Mouse (Mus musculus) MEL (cell line): Measurements from ENCODE around the gene Tmem79. TPM values are rescaled to one million over a fixed set of nuclear protein-coding genes. Genes with fewer than 3 reads are reported as not detected.
A peak's percentile ranks its signal among the peaks of the same experiment; 100 is the strongest.

Experiments
- DNase-seq: peaks from one replicate; pipeline ENCODE4 v3.0.0; 2011; ENCODE audit warnings: low read depth, low spot score
- H3K27ac ChIP-seq: 2 replicates; pipeline ENCODE4 v1.5.1; 2012; ENCODE audit warnings: low read depth, mild to moderate bottlenecking, control low read depth, low read length, moderate library complexity; ENCODE audit not compliant: control insufficient read depth
- H3K27me3 ChIP-seq, 2 experiments: fragments of 150-350 bp in 1 of 2; sonication (generic) in 1 of 2; 2 replicates each; pipeline ENCODE4 v1.6.1; 2012; ENCODE audit warnings: low read length in 2 of 2, mild to moderate bottlenecking in 2 of 2, improper control_type of control experiment in 1 of 2, moderate library complexity in 1 of 2; ENCODE audit not compliant: insufficient read depth in 2 of 2, control insufficient read depth in 1 of 2
- H3K36me3 ChIP-seq, 2 experiments: 2 replicates each; pipeline ENCODE4 v1.6.1; 2012 to 2014; ENCODE audit warnings: low read length in 2 of 2, improper control_type of control experiment in 1 of 2, inconsistent platforms in 1 of 2, mild to moderate bottlenecking in 1 of 2; ENCODE audit not compliant: insufficient read depth in 2 of 2, control insufficient read depth in 1 of 2
- H3K4me1 ChIP-seq, 2 experiments: fragments of 150-350 bp in 1 of 2; sonication (generic) in 1 of 2; 2 replicates each; pipeline ENCODE4 v1.6.1; 2012; ENCODE audit warnings: low read length in 2 of 2, improper control_type of control experiment in 1 of 2, mild to moderate bottlenecking in 1 of 2; ENCODE audit not compliant: insufficient read depth in 2 of 2, control insufficient read depth in 1 of 2
- H3K4me3 ChIP-seq, 2 experiments: fragments of 150-350 bp in 1 of 2; sonication (generic) in 1 of 2; 2 replicates each; pipeline ENCODE4 v1.5.1; 2012; ENCODE audit warnings: low read depth in 2 of 2, low read length in 2 of 2, mild to moderate bottlenecking in 2 of 2, moderate library complexity in 2 of 2, control low read depth in 1 of 2, improper control_type of control experiment in 1 of 2; ENCODE audit not compliant: control insufficient read depth in 1 of 2, insufficient read depth in 1 of 2
- H3K79me2 ChIP-seq: 2 replicates; pipeline ENCODE4 v1.6.1; 2012; ENCODE audit warnings: mild to moderate bottlenecking, low read length, moderate library complexity; ENCODE audit not compliant: control insufficient read depth, poor library complexity, insufficient read depth
- H3K9ac ChIP-seq: 2 replicates; pipeline ENCODE4 v1.6.1; 2012; ENCODE audit warnings: low read depth, mild to moderate bottlenecking, control low read depth, low read length, moderate library complexity; ENCODE audit not compliant: control insufficient read depth, poor library complexity, severe bottlenecking
- H3K9me3 ChIP-seq: fragments of 150-350 bp; sonication (generic); replicated peaks from 2 replicates; pipeline ENCODE4 v1.6.1; 2012; ENCODE audit warnings: mild to moderate bottlenecking, low read length, improper control_type of control experiment, moderate library complexity; ENCODE audit not compliant: insufficient read depth
- BHLHE40 ChIP-seq: IDR thresholded peaks from 2 replicates; pipeline ENCODE4 v1.6.1; 2012; ENCODE audit warnings: low read depth, mild to moderate bottlenecking, inconsistent platforms, low read length, improper control_type of control experiment, borderline replicate concordance
- CHD1 ChIP-seq: IDR thresholded peaks from 2 replicates; pipeline ENCODE4 v1.6.1; 2012; ENCODE audit warnings: low read depth, mild to moderate bottlenecking, inconsistent platforms, low read length, improper control_type of control experiment
- CHD2 ChIP-seq: IDR thresholded peaks from 2 replicates; pipeline ENCODE4 v1.6.1; 2011; ENCODE audit warnings: low read length, improper control_type of control experiment
- EP300 ChIP-seq, 2 experiments: IDR thresholded peaks; 2 replicates each; pipeline ENCODE4 v1.6.1; 2011; ENCODE audit warnings: improper control_type of control experiment in 2 of 2, low read length in 2 of 2, low read depth in 1 of 2, mild to moderate bottlenecking in 1 of 2
- GABPA ChIP-seq: IDR thresholded peaks from 2 replicates; pipeline ENCODE4 v1.6.1; 2012; ENCODE audit warnings: low read depth, mild to moderate bottlenecking, inconsistent platforms, low read length, improper control_type of control experiment, moderate library complexity
- GATA1 ChIP-seq: IDR thresholded peaks from 2 replicates; pipeline ENCODE4 v1.6.1; 2011; ENCODE audit warnings: low read depth, low read length, improper control_type of control experiment
- HCFC1 ChIP-seq: IDR thresholded peaks from 2 replicates; pipeline ENCODE4 v1.6.1; 2012; ENCODE audit warnings: low read depth, mild to moderate bottlenecking, inconsistent platforms, low read length, improper control_type of control experiment, moderate library complexity
- JUND ChIP-seq: IDR thresholded peaks from 2 replicates; pipeline ENCODE4 v1.6.1; 2011; ENCODE audit warnings: low read depth, mild to moderate bottlenecking, improper control_type of control experiment, low read length
- KAT2A ChIP-seq: conservative IDR thresholded peaks from 2 replicates; pipeline ENCODE4 v1.6.1; 2012; ENCODE audit warnings: low read depth, low read length, improper control_type of control experiment, inconsistent platforms
- MAFK ChIP-seq: IDR thresholded peaks from 2 replicates; pipeline ENCODE4 v1.6.1; 2011; ENCODE audit warnings: low read depth, mild to moderate bottlenecking, low read length, improper control_type of control experiment, borderline replicate concordance
- MAZ ChIP-seq: IDR thresholded peaks from 2 replicates; pipeline ENCODE4 v1.6.1; 2012; ENCODE audit warnings: low read depth, mild to moderate bottlenecking, inconsistent platforms, low read length, improper control_type of control experiment
- MEF2A ChIP-seq: IDR thresholded peaks from 2 replicates; pipeline ENCODE4 v1.6.1; 2014; ENCODE audit warnings: low read depth, mild to moderate bottlenecking, inconsistent platforms, low read length, improper control_type of control experiment; ENCODE audit not compliant: poor library complexity, insufficient replicate concordance, severe bottlenecking; ENCODE audit errors: extremely low read depth
- MXI1 ChIP-seq: IDR thresholded peaks from 2 replicates; pipeline ENCODE4 v1.6.1; 2011; ENCODE audit warnings: mild to moderate bottlenecking, low read depth, low read length, improper control_type of control experiment
- MYB ChIP-seq: IDR thresholded peaks from 2 replicates; pipeline ENCODE4 v1.6.1; 2011; ENCODE audit warnings: mild to moderate bottlenecking, low read depth, low read length, improper control_type of control experiment
- MYC ChIP-seq: IDR thresholded peaks from 2 replicates; pipeline ENCODE4 v1.6.1; 2011; ENCODE audit warnings: low read depth, mild to moderate bottlenecking, low read length, improper control_type of control experiment, moderate library complexity
- NRF1 ChIP-seq: IDR thresholded peaks from 2 replicates; pipeline ENCODE4 v1.6.1; 2014; ENCODE audit warnings: low read depth, mild to moderate bottlenecking, inconsistent platforms, low read length, improper control_type of control experiment, moderate library complexity; ENCODE audit not compliant: poor library complexity, insufficient read depth, severe bottlenecking
- POLR2A ChIP-seq, 2 experiments: IDR thresholded peaks; 2 replicates each; pipeline ENCODE4 v1.6.1; 2011 to 2012; ENCODE audit warnings: low read length in 2 of 2, mild to moderate bottlenecking in 2 of 2, control low read depth in 1 of 2, improper control_type of control experiment in 1 of 2, low read depth in 1 of 2, moderate library complexity in 1 of 2; ENCODE audit not compliant: control insufficient read depth in 1 of 2, insufficient read depth in 1 of 2, poor library complexity in 1 of 2
- POLR2AphosphoS2 ChIP-seq: IDR thresholded peaks from 2 replicates; pipeline ENCODE4 v1.6.1; 2011; ENCODE audit warnings: low read length, improper control_type of control experiment
- RAD21 ChIP-seq: IDR thresholded peaks from 2 replicates; pipeline ENCODE4 v1.6.1; 2011; ENCODE audit warnings: mild to moderate bottlenecking, low read depth, low read length, improper control_type of control experiment
- RCOR1 ChIP-seq: IDR thresholded peaks from 2 replicates; pipeline ENCODE4 v1.6.1; 2012; ENCODE audit warnings: low read depth, mild to moderate bottlenecking, inconsistent platforms, low read length, improper control_type of control experiment
- SIN3A ChIP-seq: IDR thresholded peaks from 2 replicates; pipeline ENCODE4 v1.6.1; 2012; ENCODE audit warnings: low read length, improper control_type of control experiment, inconsistent platforms
- SMC3 ChIP-seq: IDR thresholded peaks from 2 replicates; pipeline ENCODE4 v1.6.1; 2011; ENCODE audit warnings: low read depth, low read length, improper control_type of control experiment
- TAL1 ChIP-seq: IDR thresholded peaks from 2 replicates; pipeline ENCODE4 v1.6.1; 2012; ENCODE audit warnings: mild to moderate bottlenecking, inconsistent platforms, low read length, moderate library complexity, mixed read lengths
- TBP ChIP-seq: IDR thresholded peaks from 2 replicates; pipeline ENCODE4 v1.8.0; 2011; ENCODE audit warnings: low read depth, low read length, improper control_type of control experiment
- UBTF ChIP-seq: IDR thresholded peaks from 2 replicates; pipeline ENCODE4 v1.6.1; 2012; ENCODE audit warnings: low read depth, mild to moderate bottlenecking, inconsistent platforms, low read length, improper control_type of control experiment, moderate library complexity, borderline replicate concordance; ENCODE audit not compliant: insufficient read depth
- USF1 ChIP-seq: IDR thresholded peaks from 2 replicates; pipeline ENCODE4 v1.6.1; 2014; ENCODE audit warnings: low read depth, mild to moderate bottlenecking, inconsistent platforms, low read length, improper control_type of control experiment, moderate library complexity
- USF2 ChIP-seq, 2 experiments: IDR thresholded peaks; 2 replicates each; pipeline ENCODE4 v1.6.1; 2011 to 2012; ENCODE audit warnings: improper control_type of control experiment in 2 of 2, low read length in 2 of 2, borderline replicate concordance in 1 of 2, inconsistent platforms in 1 of 2, low read depth in 1 of 2, mild to moderate bottlenecking in 1 of 2; ENCODE audit not compliant: insufficient read depth in 1 of 2
- ZC3H11A ChIP-seq: IDR thresholded peaks from 2 replicates; pipeline ENCODE4 v1.6.1; 2012; ENCODE audit warnings: low read depth, mild to moderate bottlenecking, inconsistent platforms, low read length, improper control_type of control experiment
- ZMIZ1 ChIP-seq: IDR thresholded peaks from 2 replicates; pipeline ENCODE4 v1.6.1; 2012; ENCODE audit warnings: low read depth, mild to moderate bottlenecking, inconsistent platforms, low read length, improper control_type of control experiment, moderate library complexity
- ZNF384 ChIP-seq: IDR thresholded peaks from 2 replicates; pipeline ENCODE4 v1.6.1; 2012; ENCODE audit warnings: low read depth, mild to moderate bottlenecking, inconsistent platforms, low read length, improper control_type of control experiment
- polyA plus RNA-seq, 2 experiments: library from polyadenylated mRNA; stranded (reverse) in 1 of 2; unstranded in 1 of 2; fragments of >175 nt in 1 of 2; fragments of >200 nt in 1 of 2; gene quantifications; 2 replicates each; pipeline versions ENCODE4 v1.2.1 to v1.2.4; 2012; ENCODE audit warnings: low replicate concordance in 2 of 2, low read depth in 1 of 2; ENCODE audit not compliant: insufficient read length in 2 of 2, insufficient read depth in 1 of 2, missing spikeins in 1 of 2
- total RNA-seq: library from RNA; depleted of rRNA; stranded (reverse); fragments of 300-350 nt; gene quantifications from 2 replicates; pipeline ENCODE4 v1.2.3, GENCODE M21; 2012

Gene Tmem79
- total and polyA plus RNA-seq, 3 experiments: 2.2 to 3.7 TPM; not detected in 1

DNA sequence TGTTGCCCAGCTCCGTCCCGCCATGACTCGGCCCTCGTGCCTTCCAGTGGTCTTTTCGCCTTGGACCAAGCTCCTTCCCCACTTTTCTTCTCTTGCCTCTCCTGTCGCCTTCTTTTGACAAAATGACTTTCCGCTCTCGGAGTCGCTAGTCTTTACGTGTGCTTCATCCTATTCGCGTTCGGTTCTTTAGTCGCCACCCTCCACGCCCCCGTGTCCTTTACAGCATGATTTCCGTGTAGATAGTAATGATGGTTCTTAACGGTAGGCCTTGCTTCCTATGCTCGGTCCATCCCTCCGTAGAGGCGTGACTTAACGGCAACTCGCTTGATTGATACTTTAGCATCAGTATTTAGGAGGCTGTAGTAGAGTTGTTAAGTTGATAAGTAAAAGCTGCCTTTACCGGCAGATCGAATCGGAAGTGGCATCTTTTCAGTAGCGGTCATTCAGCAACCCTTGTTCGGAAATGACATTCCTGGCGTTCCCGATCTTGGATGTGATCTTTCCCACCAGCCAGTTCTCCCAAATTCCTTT, 38.6 kb downstream of the Tmem79 start:
- peak; percentile 90 for DNase-seq

DNA sequence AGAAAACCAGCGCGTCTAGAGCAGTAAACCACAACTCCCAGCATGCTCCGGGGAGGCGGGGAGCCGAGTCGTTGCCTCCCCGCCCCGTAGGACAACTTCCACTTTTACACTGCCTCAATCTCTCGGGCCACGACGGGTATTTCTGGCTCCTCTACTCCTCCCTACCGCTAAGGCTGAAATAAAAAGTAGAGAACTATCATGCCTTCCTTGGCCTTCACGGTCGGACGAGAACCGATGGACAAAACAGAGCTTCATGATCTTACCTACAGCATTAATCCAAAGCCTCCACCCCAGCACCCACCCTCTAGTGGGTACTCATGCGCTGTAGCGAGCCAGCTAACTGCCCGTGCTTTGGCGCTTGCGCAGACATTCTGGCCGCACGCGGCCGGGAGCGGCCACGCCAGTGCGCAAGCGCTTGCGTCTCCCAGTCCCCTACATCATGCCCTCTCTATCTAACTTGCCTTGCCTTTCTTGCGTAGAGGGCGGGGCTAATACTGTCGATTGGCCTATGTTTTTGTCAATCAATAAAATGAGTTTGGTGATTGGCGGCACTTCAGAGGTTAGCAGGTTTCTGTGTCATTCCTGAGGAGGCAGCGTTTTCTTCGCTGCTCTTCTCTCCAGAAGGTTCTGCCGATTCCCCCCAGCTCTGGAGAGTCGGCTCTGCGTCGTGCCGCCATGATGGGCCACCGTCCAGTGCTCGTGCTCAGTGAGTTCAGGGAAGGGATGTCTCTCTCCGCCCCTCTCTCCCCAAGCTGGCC, 39.2 kb downstream of the Tmem79 start, which contains the start of the genes Tsacc and Cct3:
TSS of gene Tsacc (minus strand) at position 439 of the 758 bp plus-strand sequence.
TSS of gene Cct3 (plus strand) at position 556 of the 758 bp plus-strand sequence.
- Histone ChIP-seq H3K4me1 (peaks cover 7 to 11% of the 10 kb centered on the region in 2 experiments), H3K36me3 (peaks cover 23 to 36% of the 10 kb centered on the region in 2 experiments), H3K27me3 (no peaks in the 10 kb centered on the region), H3K9ac (peak within 1 kb of the TSS; percentile 85), H3K27ac (peak within 1 kb of the TSS; percentile 95), H3K9me3 (no peaks in the 10 kb centered on the region), H3K79me2 (peaks cover 42% of the 10 kb centered on the region), H3K4me3 (peak within 1 kb of the TSS; percentile 80 to 83)
- DNase-seq: peak; percentile 100
- no peak for TF ChIP-seq USF1
- TF ChIP-seq UBTF: no peak
- TF ChIP-seq ZC3H11A: no peak
- TF ChIP-seq MXI1: no peak; the same call in none of the 2 replicates
- no peak for TF ChIP-seq ZNF384
- TF ChIP-seq RAD21: no peak
- TF ChIP-seq EP300 (IDR thresholded peaks at IDR 0.05; ENCODE audit: low read depth in 1 of 2, low read length in 2 of 2): peak in 1 of 2 experiments; percentile 20; a peak in 2 of 4 replicates
- peak; percentile 79 for TF ChIP-seq KAT2A
- no peak for TF ChIP-seq RCOR1
- peak; percentile 98 for TF ChIP-seq POLR2AphosphoS2
- peak; percentile 70 for TF ChIP-seq ZMIZ1
- no peak for TF ChIP-seq MEF2A
- no peak; the same call in 1 of the 2 replicates for TF ChIP-seq BHLHE40
- TF ChIP-seq GABPA: no peak
- no peak for TF ChIP-seq JUND
- TF ChIP-seq MAZ: peak; percentile 82
- TF ChIP-seq MYB: no peak
- TF ChIP-seq MAFK: no peak
- TF ChIP-seq USF2 (IDR thresholded peaks at IDR 0.05; ENCODE audit: borderline replicate concordance in 1 of 2, insufficient read depth in 1 of 2, low read depth in 1 of 2, low read length in 2 of 2): no peak
- peak; percentile 91 for TF ChIP-seq CHD2
- TF ChIP-seq TBP: peak; percentile 96
- TF ChIP-seq SMC3: no peak
- TF ChIP-seq MYC: peak; percentile 88; the same call in 1 of the 2 replicates
- TF ChIP-seq HCFC1: peak; percentile 88
- TF ChIP-seq TAL1: no peak
- peak; percentile 92 to 97 for TF ChIP-seq POLR2A (IDR thresholded peaks at IDR 0.05; ENCODE audit: control insufficient read depth in 1 of 2, insufficient read depth in 1 of 2, low read depth in 1 of 2, low read length in 2 of 2, poor library complexity in 1 of 2)

More for the DNA sequence above, 38.6 kb downstream of the Tmem79 start:
- Histone ChIP-seq H3K9me3 (no peaks in the 10 kb centered on the region), H3K4me1 (peaks cover 7 to 11% of the 10 kb centered on the region in 2 experiments), H3K27me3 (no peaks in the 10 kb centered on the region), H3K36me3 (peaks cover 24 to 37% of the 10 kb centered on the region in 2 experiments), H3K27ac (peak overlapping the region; percentile 89), H3K9ac (peak overlapping the region; percentile 85), H3K4me3 (peak overlapping the region; percentile 80 to 83), H3K79me2 (peaks cover 42% of the 10 kb centered on the region)
- TF ChIP-seq TBP (peak; percentile 8; the same call in 1 of the 2 replicates), CHD1 (peak; percentile 71), GATA1 (peak; percentile 42), KAT2A (peak; percentile 0; the same call in 1 of the 2 replicates), BHLHE40 (no peak), SIN3A (peak; percentile 84), ZMIZ1 (no peak), NRF1 (no peak), MXI1 (peak; percentile 84)
